Mouse (Mus musculus) midbrain, embryonic 10.5 days (tissue): Measurements from ENCODE around the gene Pcbp3. TPM values are rescaled to one million over a fixed set of nuclear protein-coding genes. Genes with fewer than 3 reads are reported as not detected.

Experiments used
- DNase-seq: peaks from one replicate; pipeline ENCODE4 v3.0.0-alpha.2; 2017; ENCODE audit warnings: low spot score
- H3K27ac ChIP-seq: fragments of 300-500 bp; sonication (generic); replicated peaks from 2 replicates; pipeline ENCODE4 v1.5.1; 2016; ENCODE audit warnings: mild to moderate bottlenecking
- H3K27me3 ChIP-seq: fragments of 300-500 bp; sonication (generic); 2 replicates; pipeline ENCODE4 v1.6.1; 2016; ENCODE audit warnings: low read depth, mild to moderate bottlenecking; ENCODE audit not compliant: poor library complexity, severe bottlenecking
- H3K36me3 ChIP-seq: fragments of 300-500 bp; sonication (generic); 2 replicates; pipeline ENCODE4 v1.6.1; 2016; ENCODE audit warnings: mild to moderate bottlenecking, moderate library complexity
- H3K4me1 ChIP-seq: fragments of 300-500 bp; sonication (generic); 2 replicates; pipeline ENCODE4 v1.6.1; 2016
- H3K4me3 ChIP-seq: fragments of 300-500 bp; sonication (generic); 2 replicates; pipeline ENCODE4 v1.5.1; 2016; ENCODE audit warnings: mild to moderate bottlenecking, moderate library complexity
- H3K9me3 ChIP-seq: fragments of 300-500 bp; sonication (generic); replicated peaks from 2 replicates; pipeline ENCODE4 v1.6.1; 2016; ENCODE audit warnings: mild to moderate bottlenecking
- WGBS: fragments of 180-500 bp; shearing (Covaris S2); methylation state at CpG from one replicate; pipeline ENCODE4 v1.1.7; 2016; 5-methylcytosine and 5-hydroxymethylcytosine counted together
- polyA plus RNA-seq: library from polyadenylated mRNA; unstranded; fragments of >200 nt; fragmentation: Nextera tagmentation; extraction: Ambion mirVana; gene quantifications from 2 replicates; pipeline ENCODE4 v1.2.1, GENCODE M21; 2016

Gene Pcbp3
- polyA plus RNA-seq, 1 experiment from 2014 or later: 83.1 TPM

- DNase-seq: no peak
- Histone ChIP-seq H3K4me1 (no peaks in the 10 kb centered on the region), H3K27ac (no peak overlapping the region), H3K36me3 (no peaks in the 10 kb centered on the region), H3K27me3 (no peaks in the 10 kb centered on the region), H3K9me3 (no peaks in the 10 kb centered on the region), H3K4me3 (no peak overlapping the region)
- 89% methylated on average over 7 of the region's 7 CpGs for WGBS
Observed at GRCm38 (mm10) chr10:76717026-76717425, 244.7 kb downstream of the Pcbp3 start.

DNA sequence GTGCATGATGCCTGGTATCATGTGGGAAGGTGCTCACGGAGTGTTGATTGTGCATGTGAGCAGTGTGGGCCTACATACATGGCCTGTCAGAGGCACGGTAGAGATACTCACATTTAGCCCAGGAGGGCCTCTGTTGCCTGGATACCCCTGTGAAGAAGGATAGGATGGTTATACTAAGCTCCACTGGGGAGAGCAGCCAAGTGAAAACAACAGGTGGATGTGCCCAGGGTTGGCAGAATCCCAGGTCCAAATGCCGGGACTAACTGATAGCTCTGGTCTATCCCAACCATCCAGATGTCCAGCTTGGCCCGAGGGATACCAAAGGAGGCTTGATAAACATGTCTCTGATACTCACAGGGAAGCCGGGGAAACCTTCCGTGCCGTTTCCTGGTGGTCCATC, 247.4 kb downstream of the Pcbp3 start:
- WGBS: 88% methylated on average over 7 of the region's 7 CpGs

DNA sequence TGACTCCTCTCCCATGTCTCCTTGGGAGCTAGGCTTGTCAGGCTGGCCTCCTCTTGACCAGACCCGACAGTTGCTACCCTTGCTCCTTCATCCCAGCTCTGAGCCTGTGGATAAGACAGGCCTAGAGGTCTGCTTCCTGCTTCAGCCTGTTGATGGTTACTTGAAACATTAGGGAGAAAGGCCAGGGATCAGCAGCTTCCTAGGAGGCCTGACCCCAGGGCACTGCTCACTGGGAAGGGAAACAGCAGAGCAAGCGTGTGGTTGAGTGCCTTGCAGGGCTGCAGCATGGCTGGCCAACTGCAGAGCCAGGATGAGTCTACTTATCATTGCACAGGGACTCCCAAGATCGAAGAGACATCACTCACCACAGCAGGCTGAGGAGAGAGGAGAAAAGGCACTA, 249.2 kb downstream of the Pcbp3 start:
- H3K27ac ChIP-seq: no peak overlapping the region
- H3K27me3 ChIP-seq: no peaks in the 10 kb centered on the region
- no peaks in the 10 kb centered on the region for H3K9me3 ChIP-seq
- H3K4me3 ChIP-seq: no peak overlapping the region
- DNase-seq: no peak
- H3K36me3 ChIP-seq: no peaks in the 10 kb centered on the region
- 80% methylated on average over 3 of the region's 3 CpGs for WGBS
- no peaks in the 10 kb centered on the region for H3K4me1 ChIP-seq

More for the DNA sequence above, 247.4 kb downstream of the Pcbp3 start:
- H3K4me1 ChIP-seq: no peaks in the 10 kb centered on the region
- no peak overlapping the region for H3K27ac ChIP-seq
- H3K36me3 ChIP-seq: no peaks in the 10 kb centered on the region
- H3K27me3 ChIP-seq: no peaks in the 10 kb centered on the region
- H3K9me3 ChIP-seq: no peaks in the 10 kb centered on the region
- H3K4me3 ChIP-seq: no peak overlapping the region
- DNase-seq: no peak

Other genes starting within 250 kb of the Pcbp3 start
- 8.0 and 14.7 TPM in 2 replicates for gene Col6a1, start 235.7 kb downstream of the Pcbp3 start, polyA plus RNA-seq
- gene Slc19a1, start 70.4 kb upstream of the Pcbp3 start, polyA plus RNA-seq: 37.2 and 37.9 TPM in 2 replicates
- gene Col18a1, start 204.7 kb upstream of the Pcbp3 start, polyA plus RNA-seq: 146 and 155 TPM in 2 replicates